Mouse (Mus musculus) heart, adult 2 months (tissue): ENCODE measurements around the gene Tmem97. TPM values are rescaled to one million over a fixed set of nuclear protein-coding genes. Genes with fewer than 3 reads are reported as not detected.
A peak's percentile ranks its signal among the peaks of the same experiment; 100 is the strongest.

Experiments
- DNase-seq, 2 experiments: peaks; one replicate each; pipeline ENCODE4 v3.0.0; 2021
- H3K27ac ChIP-seq: fragments of 200-600 bp; 2 replicates; pipeline ENCODE4 v1.8.1; 2022
- H3K27me3 ChIP-seq: fragments of 200-500 bp; 2 replicates; pipeline ENCODE4 v1.6.1; 2012; ENCODE audit warnings: mild to moderate bottlenecking, low read length, inconsistent platforms, mixed read lengths; ENCODE audit not compliant: control insufficient read depth, insufficient read depth
- H3K36me3 ChIP-seq: fragments of 200-500 bp; 2 replicates; pipeline ENCODE4 v1.6.1; 2012; ENCODE audit warnings: low read length, inconsistent platforms; ENCODE audit not compliant: control insufficient read depth, insufficient read depth
- H3K4me1 ChIP-seq: fragments of 200-500 bp; 2 replicates; pipeline ENCODE4 v1.6.1; 2011; ENCODE audit warnings: low read length; ENCODE audit not compliant: control insufficient read depth, insufficient read depth
- H3K4me3 ChIP-seq: fragments of 200-600 bp; 2 replicates; pipeline ENCODE4 v1.8.1; 2022
- H3K79me2 ChIP-seq: fragments of 200-500 bp; replicated peaks from 2 replicates; pipeline ENCODE4 v1.6.1; 2012; ENCODE audit warnings: mild to moderate bottlenecking, inconsistent platforms, low read length, moderate library complexity, mixed read lengths; ENCODE audit not compliant: control insufficient read depth, insufficient read depth
- H3K9ac ChIP-seq: fragments of 200-500 bp; 2 replicates; pipeline ENCODE4 v1.6.1; 2012; ENCODE audit warnings: low read depth, mild to moderate bottlenecking, control low read depth, inconsistent platforms, low read length, mixed read lengths
- CTCF ChIP-seq: fragments of 200-600 bp; IDR thresholded peaks from 2 replicates; pipeline ENCODE4 v1.8.1; 2022; ENCODE audit warnings: antibody characterized with exemption, mild to moderate bottlenecking, moderate library complexity
- EP300 ChIP-seq: fragments of 200-500 bp; IDR thresholded peaks from 2 replicates; pipeline ENCODE4 v1.6.1; 2011; ENCODE audit warnings: low read depth, low read length, control low read depth; ENCODE audit not compliant: insufficient read depth
- POLR2A ChIP-seq: fragments of 200-500 bp; IDR thresholded peaks from 2 replicates; pipeline ENCODE4 v1.6.1; 2011; ENCODE audit warnings: mild to moderate bottlenecking, low read depth, low read length, control low read depth; ENCODE audit not compliant: insufficient read depth
- WGBS: fragments of 180-500 bp; shearing (Covaris S2); methylation state at CpG from one replicate; pipeline ENCODE4 v1.1.7; 2018; 5-methylcytosine and 5-hydroxymethylcytosine counted together
- intact Hi-C: fragments of 180-260 bp; cut with DNase I; formaldehyde crosslinking; loops from one replicate; pipeline ENCODE4 v1.15.1; 2025
- polyA plus RNA-seq: library from polyadenylated mRNA; depleted of rRNA; stranded (reverse); fragments of >200 nt; gene quantifications from 2 replicates; pipeline ENCODE4 v1.2.3, GENCODE M21; 2012
- total RNA-seq, 2 experiments: library from RNA; stranded (reverse); gene quantifications; 2 replicates each; pipeline ENCODE4 v1.2.3; 2021

Tmem97 gene
- total and polyA plus RNA-seq, 3 experiments = 5.2 to 6.4 (median 6.1) TPM

GRCm38 (mm10) chr11:78560447-78560846, 9.9 kb upstream of the Tmem97 start:
- intact Hi-C loops = loop anchor here (2.0 to 10.0 kb wide), 3 partner anchors 134 to 362 kb away; partner anchors contain the start of gene Nlk
- Histone ChIP-seq H3K27me3 (no peaks in the 10 kb centered on the region), H3K9ac (no peak overlapping the region), H3K4me1 (peaks cover 2% of the 10 kb centered on the region), H3K27ac (no peak overlapping the region), H3K36me3 (no peaks in the 10 kb centered on the region), H3K79me2 (no peaks in the 10 kb centered on the region), H3K4me3 (no peak overlapping the region)
- DNase-seq = peak; percentile 53 to 62
- TF ChIP-seq CTCF (peak; percentile 91), POLR2A (no peak), EP300 (peak; percentile 85)
- 6% methylated on average over 4 of the region's 4 CpGs for WGBS

GRCm38 (mm10) chr11:78557241-78557640, 6.7 kb upstream of the Tmem97 start:
- 66% methylated on average over 8 of the region's 8 CpGs for WGBS
- TF ChIP-seq POLR2A (no peak), CTCF (peak; percentile 50)
- Histone ChIP-seq H3K27ac (no peak overlapping the region), H3K4me3 (no peak overlapping the region), H3K36me3 (no peaks in the 10 kb centered on the region), H3K27me3 (no peaks in the 10 kb centered on the region), H3K4me1 (peaks cover 2% of the 10 kb centered on the region), H3K79me2 (no peaks in the 10 kb centered on the region), H3K9ac (no peak overlapping the region)
- no peak for DNase-seq
- intact Hi-C loops = loop anchor here (10.0 kb wide), 1 partner anchor 398 kb away; no protein-coding TSS in a partner anchor

GRCm38 (mm10) chr11:78556070-78556469, 5.5 kb upstream of the Tmem97 start:
- intact Hi-C loops = loop anchor here (10.0 kb wide), 1 partner anchor 399 kb away; no protein-coding TSS in a partner anchor
- Histone ChIP-seq H3K36me3 (no peaks in the 10 kb centered on the region), H3K27ac (no peak overlapping the region)

GRCm38 (mm10) chr11:78555623-78556022, 5.0 kb upstream of the Tmem97 start:
- Histone ChIP-seq H3K36me3 (no peaks in the 10 kb centered on the region), H3K79me2 (no peaks in the 10 kb centered on the region), H3K9ac (no peak overlapping the region), H3K27ac (no peak overlapping the region), H3K27me3 (no peaks in the 10 kb centered on the region), H3K4me1 (peaks cover 2% of the 10 kb centered on the region), H3K4me3 (no peak overlapping the region)
- WGBS = 42% methylated on average over 3 of the region's 3 CpGs
- TF ChIP-seq EP300 (no peak), CTCF (no peak)
- DNase-seq = no peak
- intact Hi-C loops = loop anchor here (10.0 kb wide), 1 partner anchor 399 kb away; no protein-coding TSS in a partner anchor

More at GRCm38 (mm10) chr11:78556070-78556469, 5.5 kb upstream of the Tmem97 start:
- H3K4me1 ChIP-seq = peaks cover 2% of the 10 kb centered on the region
- DNase-seq = no peak
- no peak overlapping the region for H3K9ac ChIP-seq
- no peak overlapping the region for H3K4me3 ChIP-seq
- H3K79me2 ChIP-seq = no peaks in the 10 kb centered on the region
- WGBS = 68% methylated on average over 4 of the region's 4 CpGs
- TF ChIP-seq EP300 = no peak
- no peak for TF ChIP-seq CTCF
- TF ChIP-seq POLR2A = no peak
- no peaks in the 10 kb centered on the region for H3K27me3 ChIP-seq

GRCm38 (mm10) chr11:78551059-78551398, 452 bp upstream of the Tmem97 start:
- DNase-seq = no peak
- Histone ChIP-seq H3K9ac (peak overlapping the region; percentile 41; the same call in 1 of the 2 replicates), H3K36me3 (no peaks in the 10 kb centered on the region), H3K79me2 (no peaks in the 10 kb centered on the region), H3K27me3 (no peaks in the 10 kb centered on the region), H3K27ac (peak overlapping the region; percentile 72), H3K4me1 (peaks cover 2% of the 10 kb centered on the region), H3K4me3 (peak overlapping the region; percentile 89)
- TF ChIP-seq POLR2A = no peak
- TF ChIP-seq EP300 = no peak
- WGBS = 30% methylated on average over 6 of the region's 6 CpGs
- intact Hi-C loops = loop anchor here (2.0 to 10.0 kb wide), 3 partner anchors 14 to 404 kb away; partner anchors contain the start of genes Ift20 and Tnfaip1

- DNase-seq = no peak
- no peak overlapping the region for H3K27ac ChIP-seq
- H3K4me3 ChIP-seq = peak overlapping the region; percentile 89
- H3K79me2 ChIP-seq = no peaks in the 10 kb centered on the region
- H3K27me3 ChIP-seq = no peaks in the 10 kb centered on the region
- no peaks in the 10 kb centered on the region for H3K36me3 ChIP-seq
- no peak overlapping the region for H3K9ac ChIP-seq
- no peaks in the 10 kb centered on the region for H3K4me1 ChIP-seq
- no peak for TF ChIP-seq POLR2A
- no peak for TF ChIP-seq CTCF
- no peak for TF ChIP-seq EP300
- 32% methylated on average over 5 of the region's 5 CpGs for WGBS
- intact Hi-C loops = no loop called here
These were observed 1.0 kb downstream of the Tmem97 start for GRCm38 (mm10) chr11:78549491-78549987.
